Mouse (Mus musculus): ENCODE data around the gene Gldc.

Gldc gene

GRCm38 (mm10) chr19:30107221-30107845, 67.9 kb downstream of the Gldc start:
- DNase-seq (ENCODE audit: low spot score in 2 of 2) = no peak

DNA sequence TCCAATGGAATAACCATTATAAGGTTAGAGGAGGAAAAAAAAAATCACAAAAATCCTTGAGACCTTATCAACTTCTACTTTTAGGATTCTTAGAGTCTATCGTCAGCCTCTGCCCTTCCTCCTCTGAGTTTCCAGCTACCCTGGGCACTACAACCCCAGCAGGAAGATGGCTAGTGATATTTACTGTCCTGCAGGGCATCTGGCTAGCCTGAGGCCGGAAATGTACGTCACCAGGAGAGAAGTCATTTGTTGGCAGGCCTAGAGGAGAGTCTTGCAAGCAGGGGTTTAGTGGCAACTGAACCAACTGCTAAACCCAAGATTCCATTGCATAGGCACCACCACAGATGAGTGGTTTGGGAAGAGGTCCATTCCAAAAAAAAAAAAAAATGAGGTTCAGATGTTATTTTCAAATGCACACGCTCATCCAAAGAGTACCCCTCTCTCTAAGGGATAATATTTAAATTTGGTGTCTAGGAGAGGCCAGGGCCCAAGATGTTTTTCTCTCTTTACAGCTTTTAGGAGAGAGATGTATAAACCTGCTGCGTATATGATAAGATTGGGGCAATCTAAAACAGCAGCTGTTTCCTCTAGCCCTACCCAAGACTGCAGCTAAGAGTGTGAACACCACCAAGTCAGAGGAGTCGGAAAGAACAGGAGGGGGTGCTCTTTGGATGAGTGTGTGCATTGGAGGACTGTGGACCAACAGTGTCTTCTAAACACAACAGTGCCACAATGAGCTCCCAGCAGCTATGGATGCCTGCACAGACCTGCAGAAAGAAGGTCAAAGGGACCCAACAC, 70.0 kb downstream of the Gldc start:
- DNase-seq (ENCODE audit: low spot score in 2 of 2) = no peak

- no peak for DNase-seq (ENCODE audit: low spot score in 2 of 2)
These were observed 72.6 kb downstream of the Gldc start for GRCm38 (mm10) chr19:30102620-30103019.

DNA sequence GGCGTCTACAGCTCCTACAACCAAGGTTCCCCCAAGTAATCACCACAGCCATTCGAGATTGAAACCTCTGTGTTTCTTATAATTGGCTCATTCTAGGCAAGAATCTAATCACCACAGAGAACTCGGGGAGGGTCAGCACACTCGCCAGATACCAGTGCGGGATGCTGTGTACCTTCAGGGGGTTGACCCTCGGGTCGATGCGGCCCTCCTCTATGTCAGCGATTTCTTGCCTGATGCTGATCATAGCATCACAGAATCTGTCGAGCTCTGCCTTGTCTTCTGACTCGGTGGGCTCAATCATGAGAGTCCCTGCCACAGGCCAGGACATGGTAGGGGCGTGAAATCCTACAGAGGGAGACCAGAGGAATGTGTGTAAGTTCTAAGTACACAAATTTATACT, 74.7 kb downstream of the Gldc start:
- no peak for DNase-seq (ENCODE audit: low spot score in 2 of 2)

DNA sequence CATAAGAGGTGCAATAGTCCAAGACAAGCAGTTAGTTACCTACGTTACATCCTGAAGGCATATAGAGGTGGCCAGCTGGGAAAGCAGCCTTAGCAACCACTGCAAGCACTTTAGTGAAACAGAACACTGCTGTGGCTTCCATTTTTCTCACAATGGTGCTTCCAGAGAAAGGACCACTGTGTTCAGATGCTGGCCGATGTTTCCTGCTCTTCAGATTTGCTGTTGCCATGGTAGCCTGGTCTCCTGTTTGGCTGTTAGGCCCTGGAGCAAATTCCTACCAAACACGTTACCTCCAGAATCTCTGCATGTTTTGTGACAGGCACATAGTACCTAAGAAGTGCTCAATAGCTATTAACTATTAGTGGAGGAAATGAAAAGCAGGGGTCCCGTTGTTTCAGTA, 78.2 kb downstream of the Gldc start:
- DNase-seq (ENCODE audit: low spot score in 2 of 2) = no peak

- DNase-seq (ENCODE audit: low spot score in 2 of 2) = no peak
These were observed 79.0 kb downstream of the Gldc start for GRCm38 (mm10) chr19:30096186-30096585.

- no peak for DNase-seq (ENCODE audit: low spot score in 2 of 2)
These were observed 83.5 kb downstream of the Gldc start for GRCm38 (mm10) chr19:30091644-30092295.

GRCm38 (mm10) chr19:30090163-30090562, 85.1 kb downstream of the Gldc start:
- no peak for DNase-seq (ENCODE audit: low spot score in 2 of 2)

DNA sequence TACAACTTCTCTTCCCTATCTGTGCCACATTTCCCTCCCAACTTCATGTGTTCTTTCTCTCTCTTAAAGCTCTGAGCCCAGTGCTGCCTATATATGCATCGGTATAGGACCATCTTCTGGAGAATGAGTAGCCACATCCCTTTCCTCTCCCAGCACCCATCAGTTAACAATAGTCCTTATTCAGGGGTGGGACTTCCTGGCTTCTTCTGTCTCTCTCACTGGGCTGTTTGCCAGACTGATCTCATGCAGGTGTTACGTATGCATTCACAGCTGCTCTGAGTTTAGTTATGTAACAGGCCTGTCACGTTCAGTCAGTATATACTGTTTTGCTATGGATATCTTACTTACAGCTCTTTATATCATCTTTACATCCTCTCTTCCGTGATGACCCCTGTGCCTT, 109.4 kb downstream of the Gldc start:
- no peak for DNase-seq (ENCODE audit: low spot score in 2 of 2)

DNA sequence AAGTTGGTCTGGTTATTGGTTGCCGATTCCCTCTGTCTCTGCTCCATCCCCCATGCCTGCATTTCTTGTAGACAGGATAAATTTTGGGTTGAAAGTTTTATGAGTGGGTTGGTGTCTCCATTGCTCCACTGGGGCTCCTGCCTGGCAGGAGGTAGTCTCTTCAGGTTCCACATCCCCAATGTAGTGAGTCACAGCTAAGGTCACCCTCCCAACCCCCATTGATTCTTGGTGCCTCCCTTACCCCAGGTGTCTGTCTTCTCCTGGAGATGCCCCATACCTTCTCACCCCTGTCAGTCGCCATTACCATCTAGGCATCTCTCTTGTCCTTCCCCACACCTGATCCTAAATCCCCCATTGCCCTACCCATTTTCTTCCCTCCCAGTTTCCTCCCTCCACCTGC, 121.0 kb downstream of the Gldc start:
- DNase-seq (ENCODE audit: low spot score in 2 of 2) = no peak

DNA sequence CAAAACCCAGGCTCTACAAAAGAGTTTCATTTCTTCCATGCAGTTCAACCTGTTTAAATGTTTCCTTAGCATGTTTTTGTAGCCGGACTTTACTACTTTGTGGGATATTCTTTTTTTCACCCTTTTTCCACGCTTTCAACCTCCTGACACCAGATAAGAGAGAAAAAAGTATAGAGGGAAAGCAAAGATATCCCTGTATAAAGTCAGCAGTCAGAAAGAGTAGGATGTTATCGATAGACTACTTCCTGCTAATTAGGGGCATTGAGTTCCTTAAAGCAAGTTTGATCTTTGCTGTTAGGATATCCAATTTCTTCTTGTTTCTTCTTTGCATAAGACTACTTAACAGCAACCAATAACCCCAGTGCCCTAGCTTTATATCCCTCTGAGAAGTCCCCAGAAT, 123.8 kb downstream of the Gldc start:
- no peak for DNase-seq (ENCODE audit: low spot score in 2 of 2)

DNA sequence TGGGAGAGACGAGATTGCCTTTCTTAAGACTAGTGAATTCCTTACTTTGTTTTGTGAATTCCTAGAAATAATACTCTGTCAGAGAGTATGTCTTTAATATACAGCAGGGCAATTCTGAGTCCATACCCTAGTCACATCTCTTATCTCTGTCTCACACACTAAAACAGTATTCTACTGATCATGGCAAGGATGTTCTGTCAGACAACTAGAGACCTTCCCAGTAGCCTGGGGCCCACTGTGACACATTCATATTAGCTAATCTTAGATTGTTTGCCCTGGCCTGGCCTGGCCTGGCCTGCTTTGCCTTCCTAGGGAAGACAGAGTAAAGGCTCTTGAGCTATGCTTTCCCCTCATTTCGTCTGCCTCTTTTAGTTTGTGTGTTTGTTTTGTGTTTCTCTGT, 124.6 kb downstream of the Gldc start:
- DNase-seq (ENCODE audit: low spot score in 2 of 2) = no peak

Data from spleen, postnatal 36 days (tissue).